Mouse (Mus musculus) liver, embryonic 16.5 days (tissue): ENCODE results near the gene Dock1. TPM values are rescaled to one million over a fixed set of nuclear protein-coding genes. Genes with fewer than 3 reads are reported as not detected.

Source experiments
- ATAC-seq: fragments of 200-750 bp; cut with Nextera tagmentation; 2 replicates; pipeline ENCODE4 v1.8.0; 2017; ENCODE audit warnings: low read depth, mild to moderate bottlenecking, moderate number of reproducible peaks, moderate library complexity
- H3K27ac ChIP-seq: fragments of 300-500 bp; sonication (generic); 2 replicates; pipeline ENCODE4 v1.5.1; 2014; ENCODE audit warnings: mild to moderate bottlenecking, low read length
- H3K27me3 ChIP-seq: fragments of 300-500 bp; sonication (generic); 2 replicates; pipeline ENCODE4 v1.6.1; 2014; ENCODE audit warnings: low read depth, low read length, mixed read lengths; ENCODE audit not compliant: control insufficient read depth, insufficient read depth
- H3K36me3 ChIP-seq: fragments of 300-500 bp; sonication (generic); 2 replicates; pipeline ENCODE4 v1.6.1; 2014; ENCODE audit warnings: mild to moderate bottlenecking; ENCODE audit not compliant: control insufficient read depth, insufficient read depth
- H3K4me1 ChIP-seq: fragments of 300-500 bp; sonication (generic); 2 replicates; pipeline ENCODE4 v1.6.1; 2014; ENCODE audit warnings: low read depth, low read length, mixed read lengths; ENCODE audit not compliant: control insufficient read depth
- H3K4me2 ChIP-seq: fragments of 300-500 bp; sonication (generic); 2 replicates; pipeline ENCODE4 v1.6.1; 2014; ENCODE audit warnings: low read depth, low read length, mixed read lengths
- H3K4me3 ChIP-seq: fragments of 300-500 bp; sonication (generic); 2 replicates; pipeline ENCODE4 v1.5.1; 2014; ENCODE audit warnings: low read depth, mild to moderate bottlenecking, low read length
- H3K9ac ChIP-seq: fragments of 300-500 bp; sonication (generic); 2 replicates; pipeline ENCODE4 v1.6.1; 2014; ENCODE audit warnings: low read depth, low read length
- H3K9me3 ChIP-seq: fragments of 300-500 bp; sonication (generic); replicated peaks from 2 replicates; pipeline ENCODE4 v1.6.1; 2016; ENCODE audit warnings: low read length; ENCODE audit not compliant: control insufficient read depth
- WGBS: fragments of 180-500 bp; shearing (Covaris S2); extraction: QIAGEN DNeasy Blood & Tissue Kit; methylation state at CpG from one replicate; pipeline ENCODE4 v1.1.7; 2014; ENCODE audit not compliant: insufficient replicate concordance; 5-methylcytosine and 5-hydroxymethylcytosine counted together
- polyA plus RNA-seq: library from polyadenylated mRNA; unstranded; fragments of >200 nt; fragmentation: Nextera tagmentation; extraction: Ambion mirVana; gene quantifications from 2 replicates; pipeline ENCODE4 v1.2.1, GENCODE M21; 2015

The Dock1 gene
- polyA plus RNA-seq, 1 experiment from 2014 or later = 3.9 TPM

DNA sequence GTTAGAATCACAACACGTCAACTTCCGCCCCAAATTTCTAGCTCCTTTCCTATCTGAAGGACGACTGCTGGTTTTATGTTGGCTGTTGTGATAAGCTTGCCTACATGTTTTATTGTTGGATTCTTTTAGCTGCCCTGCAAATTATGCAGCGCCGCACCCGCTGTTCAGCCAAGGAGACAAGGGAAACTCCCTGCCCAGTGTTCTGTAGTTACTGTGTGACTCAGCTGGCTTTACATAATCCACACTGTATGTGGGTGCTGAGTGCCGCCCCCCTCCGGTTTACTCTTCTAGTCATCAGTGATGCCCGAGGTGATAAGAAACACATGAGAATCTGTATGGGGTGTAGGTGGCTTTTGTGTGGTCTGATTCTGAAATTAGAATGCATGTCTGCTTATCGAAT lies 105.2 kb downstream of the Dock1 start:
- H3K9me3 ChIP-seq = no peaks in the 10 kb centered on the region
- no peaks in the 10 kb centered on the region; the same call in 1 of the 2 replicates for H3K36me3 ChIP-seq
- no peak overlapping the region for H3K27ac ChIP-seq
- no peaks in the 10 kb centered on the region for H3K27me3 ChIP-seq
- WGBS = 67% methylated on average over 10 of the region's 10 CpGs
- no peak overlapping the region for H3K4me2 ChIP-seq
- no peak for ATAC-seq
- H3K4me1 ChIP-seq = no peaks in the 10 kb centered on the region
- H3K4me3 ChIP-seq = no peak overlapping the region
- no peak overlapping the region for H3K9ac ChIP-seq

DNA sequence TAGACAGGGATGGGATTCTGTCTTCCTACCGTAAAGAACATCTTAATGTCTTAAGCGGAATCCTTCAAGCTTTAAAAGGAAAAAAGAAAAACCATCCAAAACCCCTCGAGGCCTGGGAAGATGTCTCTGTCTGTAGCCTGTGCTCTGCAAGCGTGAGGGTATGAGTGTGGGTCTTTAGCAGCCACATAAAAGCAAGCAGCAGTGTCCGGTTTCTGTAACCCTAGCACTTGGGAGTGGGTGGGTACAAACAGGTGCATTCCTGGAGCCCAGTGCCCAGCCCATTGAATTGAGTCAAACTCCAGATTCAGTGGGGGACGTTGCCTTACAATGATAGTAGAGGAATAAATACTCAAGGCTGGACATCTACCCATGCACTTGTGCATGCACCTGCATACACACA lies 105.9 kb downstream of the Dock1 start:
- H3K27ac ChIP-seq = no peak overlapping the region
- H3K36me3 ChIP-seq = no peaks in the 10 kb centered on the region; the same call in 1 of the 2 replicates
- H3K4me2 ChIP-seq = no peak overlapping the region
- H3K9me3 ChIP-seq = no peaks in the 10 kb centered on the region
- no peak overlapping the region for H3K4me3 ChIP-seq
- H3K27me3 ChIP-seq = no peaks in the 10 kb centered on the region
- no peaks in the 10 kb centered on the region for H3K4me1 ChIP-seq
- ATAC-seq = no peak
- no peak overlapping the region for H3K9ac ChIP-seq
- 70% methylated on average over 6 of the region's 6 CpGs for WGBS

DNA sequence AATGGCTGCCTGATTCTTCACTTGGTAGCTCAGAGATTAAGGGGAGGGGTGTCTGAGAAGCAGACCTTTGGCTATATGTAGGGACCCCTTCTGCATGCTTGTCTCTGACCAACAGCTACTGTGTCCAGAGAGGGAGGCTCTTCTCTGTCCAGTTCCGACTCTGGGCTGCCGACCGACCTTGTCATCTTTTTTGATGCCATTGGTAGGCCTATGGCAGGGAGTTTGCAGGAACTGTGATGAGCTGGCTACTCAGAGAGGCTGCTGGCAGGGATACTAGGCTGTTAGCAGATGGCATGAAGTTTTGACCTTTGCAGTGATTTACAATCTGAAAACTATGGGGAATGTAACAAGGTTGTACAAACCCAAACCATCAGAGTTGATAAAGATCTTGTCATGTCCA lies 109.3 kb downstream of the Dock1 start:
- H3K27ac ChIP-seq = no peak overlapping the region
- no peak for ATAC-seq
- no peak overlapping the region for H3K4me3 ChIP-seq
- 78% methylated on average over 3 of the region's 3 CpGs for WGBS
- no peaks in the 10 kb centered on the region for H3K9me3 ChIP-seq
- H3K36me3 ChIP-seq = 0 out of 2 replicates have a peak, but pooled peaks cover 2% of the 10 kb centered on the region
- H3K4me2 ChIP-seq = no peak overlapping the region
- no peaks in the 10 kb centered on the region for H3K4me1 ChIP-seq
- no peak overlapping the region for H3K9ac ChIP-seq
- H3K27me3 ChIP-seq = no peaks in the 10 kb centered on the region

DNA sequence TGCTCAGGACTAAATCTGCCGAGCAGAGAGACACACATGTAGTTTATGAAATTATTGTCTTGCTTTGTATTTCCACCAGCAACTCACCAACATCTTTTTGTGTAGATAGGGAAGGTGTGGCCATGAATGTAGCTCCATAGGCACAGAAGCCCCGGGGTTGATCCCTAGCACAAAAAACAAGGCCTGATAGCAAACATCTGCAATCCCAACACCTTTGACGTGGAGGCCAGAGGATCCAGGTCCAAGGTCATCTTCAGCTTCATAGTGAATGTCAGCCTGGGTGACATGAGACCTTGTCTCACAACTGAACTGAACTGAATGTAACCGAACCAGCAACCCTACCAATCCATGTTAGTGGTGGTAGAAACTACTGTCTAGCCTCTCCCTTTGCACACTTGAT lies 116.7 kb downstream of the Dock1 start:
- H3K4me1 ChIP-seq = no peaks in the 10 kb centered on the region
- ATAC-seq = no peak
- H3K9me3 ChIP-seq = no peaks in the 10 kb centered on the region
- WGBS = 54% methylated on average over 4 of the region's 4 CpGs
- no peak overlapping the region for H3K9ac ChIP-seq
- H3K4me3 ChIP-seq = no peak overlapping the region
- H3K27me3 ChIP-seq = no peaks in the 10 kb centered on the region
- no peak overlapping the region for H3K4me2 ChIP-seq
- no peak overlapping the region for H3K27ac ChIP-seq
- H3K36me3 ChIP-seq = 0 out of 2 replicates have a peak, but pooled peaks cover 2% of the 10 kb centered on the region

DNA sequence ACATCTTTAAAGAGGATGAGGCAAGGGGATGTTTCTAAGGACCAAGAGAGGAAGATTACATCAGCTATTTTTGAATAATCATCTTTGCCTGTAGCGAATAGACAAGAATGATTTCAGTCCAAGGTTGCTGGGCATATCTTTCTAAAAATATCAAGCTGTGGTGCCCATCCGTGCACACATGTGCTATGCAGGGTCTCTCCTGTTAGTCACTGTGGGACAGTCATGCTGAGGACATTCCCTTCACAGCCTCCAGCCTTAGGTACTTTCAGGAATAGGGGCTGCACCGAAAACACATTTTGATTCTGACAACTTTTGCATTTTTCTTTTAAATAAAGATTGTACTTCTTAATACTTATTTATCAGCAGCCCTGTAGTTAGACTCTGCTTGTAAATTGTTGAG lies 124.4 kb downstream of the Dock1 start:
- ATAC-seq = no peak
- no peaks in the 10 kb centered on the region for H3K9me3 ChIP-seq
- 54% methylated on average over 3 of the region's 3 CpGs for WGBS
- H3K4me1 ChIP-seq = no peaks in the 10 kb centered on the region
- H3K9ac ChIP-seq = no peak overlapping the region
- H3K4me3 ChIP-seq = no peak overlapping the region
- H3K36me3 ChIP-seq = no peaks in the 10 kb centered on the region
- no peak overlapping the region for H3K27ac ChIP-seq
- H3K4me2 ChIP-seq = no peak overlapping the region
- no peaks in the 10 kb centered on the region for H3K27me3 ChIP-seq

DNA sequence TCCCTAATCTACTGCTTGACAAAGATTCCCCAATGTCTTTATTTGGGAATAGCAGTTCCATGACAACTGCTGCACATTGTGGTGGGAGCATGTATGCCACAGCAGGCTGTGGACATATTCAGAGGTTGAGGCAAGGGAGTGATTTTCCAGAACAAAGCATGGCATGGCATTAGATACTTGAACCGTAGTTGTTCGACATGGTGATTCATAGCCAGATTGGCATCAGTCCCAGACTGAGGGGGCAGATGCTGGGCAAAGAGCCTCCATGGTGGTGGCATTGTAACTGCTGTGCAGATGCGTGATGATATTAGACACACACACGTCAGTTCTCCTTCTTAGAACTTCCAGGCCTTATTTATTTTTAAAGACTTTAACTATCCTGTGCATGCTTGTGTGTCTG lies 129.6 kb downstream of the Dock1 start:
- Histone ChIP-seq H3K36me3 (no peaks in the 10 kb centered on the region), H3K27me3 (no peaks in the 10 kb centered on the region), H3K4me1 (no peaks in the 10 kb centered on the region), H3K4me2 (no peak overlapping the region), H3K27ac (no peak overlapping the region), H3K9me3 (no peaks in the 10 kb centered on the region), H3K4me3 (no peak overlapping the region), H3K9ac (no peak overlapping the region)
- no peak for ATAC-seq
- 71% methylated on average over 4 of the region's 4 CpGs for WGBS

DNA sequence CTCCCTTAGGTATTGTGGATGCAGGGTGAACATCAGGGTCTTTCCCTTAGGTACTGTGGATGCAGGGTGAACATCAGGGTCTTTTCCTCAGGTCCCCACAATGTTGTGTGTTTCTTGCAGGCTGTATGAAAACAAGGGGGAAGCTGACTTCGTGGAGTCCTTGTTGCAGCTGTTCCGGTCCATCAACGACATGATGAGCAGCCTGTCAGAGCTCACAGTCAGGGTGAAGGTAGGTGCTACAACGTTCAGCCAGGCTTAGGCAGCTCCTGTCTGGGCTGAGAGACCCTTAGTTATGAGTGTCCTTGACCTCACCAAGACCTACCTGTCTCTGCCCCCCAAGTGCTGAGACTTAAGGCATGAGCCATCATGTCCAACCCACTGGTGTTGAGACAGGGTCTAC lies 134.0 kb downstream of the Dock1 start:
- no peak overlapping the region for H3K4me3 ChIP-seq
- H3K4me1 ChIP-seq = no peaks in the 10 kb centered on the region
- H3K9me3 ChIP-seq = no peaks in the 10 kb centered on the region
- H3K9ac ChIP-seq = no peak overlapping the region
- H3K27me3 ChIP-seq = no peaks in the 10 kb centered on the region
- H3K36me3 ChIP-seq = no peaks in the 10 kb centered on the region
- ATAC-seq = no peak
- H3K27ac ChIP-seq = no peak overlapping the region
- H3K4me2 ChIP-seq = no peak overlapping the region
- WGBS = 70% methylated on average over 4 of the region's 4 CpGs

DNA sequence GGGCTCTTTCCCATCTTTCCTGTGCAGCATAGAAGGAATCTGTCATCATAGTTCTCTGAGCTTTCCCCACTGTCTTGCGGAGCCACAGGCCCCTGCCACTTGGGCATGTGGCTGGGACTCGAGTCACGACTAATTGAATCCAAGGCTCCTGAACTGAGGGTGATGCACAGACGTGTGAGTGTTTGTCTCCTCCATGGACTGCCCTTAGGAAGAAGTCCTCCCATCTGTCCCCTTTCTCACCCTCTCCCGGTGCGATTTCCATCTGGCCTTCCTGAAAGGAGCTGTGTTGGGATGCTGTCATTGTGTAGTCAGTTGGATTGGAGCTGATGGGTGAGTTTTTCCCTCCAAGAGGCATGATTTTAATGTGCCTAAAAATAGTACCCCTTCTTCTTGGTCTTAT lies 136.3 kb downstream of the Dock1 start:
- Histone ChIP-seq H3K9me3 (no peaks in the 10 kb centered on the region), H3K9ac (no peak overlapping the region), H3K27me3 (no peaks in the 10 kb centered on the region), H3K4me1 (no peaks in the 10 kb centered on the region), H3K27ac (no peak overlapping the region), H3K4me3 (no peak overlapping the region), H3K36me3 (no peaks in the 10 kb centered on the region), H3K4me2 (no peak overlapping the region)
- ATAC-seq = no peak
- 67% methylated on average over 6 of the region's 6 CpGs for WGBS

DNA sequence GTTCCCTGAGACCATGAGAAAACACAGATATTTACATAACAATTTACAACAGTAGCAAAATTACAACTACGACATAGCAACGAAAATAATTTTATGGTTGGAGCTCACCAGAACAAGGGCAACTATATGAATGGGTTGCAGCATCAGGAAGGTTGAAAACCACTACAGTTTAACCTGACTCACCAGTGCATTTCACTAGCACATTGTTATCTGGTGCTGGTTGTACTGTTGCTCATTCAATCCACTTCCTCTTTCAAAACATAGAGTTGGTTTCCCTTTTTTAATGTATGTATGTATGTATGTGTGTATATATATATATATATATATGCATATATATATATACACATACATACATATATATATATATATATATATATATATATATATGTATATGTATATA lies 138.0 kb downstream of the Dock1 start:
- Histone ChIP-seq H3K4me2 (no peak overlapping the region), H3K4me1 (no peaks in the 10 kb centered on the region), H3K9ac (no peak overlapping the region), H3K4me3 (no peak overlapping the region), H3K27ac (no peak overlapping the region), H3K36me3 (no peaks in the 10 kb centered on the region; the same call in 1 of the 2 replicates), H3K9me3 (no peaks in the 10 kb centered on the region), H3K27me3 (no peaks in the 10 kb centered on the region)
- no peak for ATAC-seq
- 44% methylated on average over 2 of the region's 2 CpGs for WGBS
